Mouse (Mus musculus): ENCODE data around the gene Plekhg6.

The Plekhg6 gene

DNA sequence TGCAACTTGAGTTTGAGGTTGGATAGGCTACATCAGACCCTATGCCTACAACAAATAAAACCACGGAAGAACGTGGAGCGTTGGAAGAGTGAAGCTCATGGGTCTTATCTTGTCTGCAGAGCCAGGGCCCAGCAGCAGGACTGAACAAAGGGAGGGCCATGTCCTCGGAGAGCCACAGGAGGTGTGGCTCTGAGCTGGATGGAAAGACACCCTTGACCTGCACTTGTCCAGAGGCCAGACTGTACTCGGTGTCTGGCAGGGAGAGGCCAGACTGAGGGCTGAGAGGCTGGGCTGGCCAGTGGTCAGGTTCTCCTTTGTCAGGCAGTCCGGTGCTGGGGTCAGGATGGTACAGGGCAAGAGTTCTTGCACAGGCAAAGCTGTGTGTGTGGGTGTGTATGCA, 55.3 kb downstream of the Plekhg6 start:
- DNase-seq (ENCODE audit: low read depth, low spot score), result no peak

DNA sequence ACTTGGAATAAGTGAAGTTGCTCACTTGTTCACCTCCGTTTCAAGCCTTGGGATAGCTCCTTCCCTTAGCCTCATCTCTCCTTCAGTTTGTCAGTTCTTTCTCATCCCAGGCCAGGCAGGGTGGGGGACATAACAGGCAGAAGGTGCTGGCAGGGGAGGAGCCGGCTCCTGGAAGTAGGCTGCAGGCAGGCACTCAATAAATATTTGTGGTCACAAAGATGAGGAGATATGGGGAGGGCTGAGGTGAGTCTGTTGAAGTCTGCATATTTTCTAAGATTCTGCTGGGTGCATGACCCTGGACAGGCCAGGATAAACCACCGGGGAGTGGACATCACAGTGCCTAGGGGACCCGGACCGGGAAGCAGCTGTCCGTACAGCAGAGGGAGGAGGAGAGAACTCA, 57.0 kb downstream of the Plekhg6 start:
- DNase-seq (ENCODE audit: low read depth, low spot score), result no peak

DNA sequence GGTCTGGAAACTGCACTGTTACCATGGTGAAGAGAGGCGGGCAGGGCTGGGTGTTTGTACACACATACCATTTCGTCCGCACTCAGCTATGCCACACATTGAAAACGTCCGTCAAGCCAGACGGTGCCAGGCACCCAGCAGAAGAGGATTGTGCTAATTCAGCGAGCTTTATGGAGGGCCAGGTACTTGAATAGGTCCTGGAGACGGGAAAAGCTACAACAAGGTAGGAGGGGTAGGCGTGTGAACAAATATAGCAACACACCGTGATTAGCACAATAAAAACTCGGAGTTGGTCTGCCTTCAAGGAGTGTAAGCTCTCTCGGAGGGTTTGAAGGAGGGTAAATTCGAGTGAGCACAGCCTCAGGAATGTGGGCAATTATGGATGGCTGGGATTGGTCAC, 57.8 kb downstream of the Plekhg6 start:
- no peak for DNase-seq (ENCODE audit: low read depth, low spot score)

DNA sequence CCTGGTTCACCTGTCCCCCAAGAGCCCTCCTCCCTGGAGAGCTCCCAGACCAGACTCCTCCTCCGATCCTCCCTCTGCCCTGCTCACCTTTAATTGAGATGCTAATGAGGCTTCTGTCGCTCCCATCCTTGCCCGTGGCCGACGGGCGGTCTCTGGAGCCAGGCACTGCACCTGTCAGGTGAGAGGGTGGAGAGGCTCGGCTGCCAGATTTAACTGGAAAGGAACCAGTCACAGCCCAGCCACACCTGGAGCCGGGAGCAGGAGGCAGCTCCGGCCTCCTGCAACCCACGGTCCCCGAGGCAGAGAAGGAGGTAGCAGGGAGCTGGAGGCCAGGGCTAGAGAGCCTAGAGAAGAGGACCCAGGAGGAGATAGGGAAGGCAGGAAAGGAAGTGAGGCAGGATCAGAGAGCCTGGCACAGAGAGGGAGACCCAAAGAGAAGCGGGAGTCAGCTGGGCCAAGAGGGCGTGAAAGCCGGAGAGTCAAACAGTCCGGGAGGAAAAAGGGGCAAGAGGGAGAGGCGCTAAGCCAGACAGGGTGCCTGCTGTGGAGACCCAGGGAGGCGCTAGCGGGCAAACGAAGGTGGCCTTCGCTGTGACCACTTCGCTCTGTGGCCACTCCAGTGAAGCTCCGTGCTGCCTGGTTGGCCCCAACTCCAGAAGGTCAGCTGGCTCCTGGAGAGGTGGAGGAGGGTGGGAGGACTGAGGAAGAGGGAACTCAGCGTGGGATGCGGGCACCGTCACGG, 59.3 kb downstream of the Plekhg6 start:
- no peak for DNase-seq (ENCODE audit: low read depth, low spot score)

DNA sequence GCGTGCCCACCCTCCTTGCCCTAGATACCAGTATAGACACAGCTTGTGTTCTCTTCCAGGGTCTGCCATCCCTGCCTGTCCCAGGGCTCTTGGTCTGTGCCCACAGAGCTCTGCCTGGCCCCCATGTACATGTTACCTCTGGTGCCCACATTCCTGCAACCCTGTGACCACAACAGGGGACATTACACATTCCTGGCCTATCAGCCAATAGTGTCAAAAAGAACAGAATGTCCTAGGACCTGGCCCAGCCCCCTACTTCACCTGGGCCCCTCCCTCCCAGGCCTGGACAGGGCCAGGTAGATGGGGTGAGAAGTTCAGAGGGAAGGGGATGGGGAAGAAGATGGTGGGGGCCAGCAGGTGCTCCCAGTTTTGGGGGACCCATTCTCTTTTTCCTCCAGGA, 60.3 kb downstream of the Plekhg6 start, which contains the start of gene Scnn1a:
Gene Scnn1a, plus strand, starts transcription at position 337 of the 400 bp plus-strand sequence.
- no peak for DNase-seq (ENCODE audit: low read depth, low spot score)

DNA sequence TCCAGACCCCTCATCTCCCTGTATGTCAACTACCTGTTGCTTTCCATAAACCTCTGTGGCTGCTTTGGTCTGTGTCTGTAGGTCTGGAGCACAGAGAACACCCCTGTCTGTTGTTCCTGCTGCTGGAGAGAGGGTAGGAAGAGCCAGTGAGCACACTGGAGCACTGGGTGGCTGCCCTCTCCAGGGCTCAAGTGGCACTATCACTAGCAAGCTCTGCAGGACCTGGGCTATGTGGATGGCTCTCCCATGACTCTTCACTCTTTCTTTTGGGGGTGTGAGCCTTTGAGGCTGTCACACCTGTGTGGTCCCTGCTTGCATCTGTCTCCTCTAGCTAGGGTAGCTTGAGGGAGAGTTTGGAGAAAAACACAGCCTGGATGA, 60.7 kb downstream of the Plekhg6 start:
- no peak for DNase-seq (ENCODE audit: low read depth, low spot score)

DNA sequence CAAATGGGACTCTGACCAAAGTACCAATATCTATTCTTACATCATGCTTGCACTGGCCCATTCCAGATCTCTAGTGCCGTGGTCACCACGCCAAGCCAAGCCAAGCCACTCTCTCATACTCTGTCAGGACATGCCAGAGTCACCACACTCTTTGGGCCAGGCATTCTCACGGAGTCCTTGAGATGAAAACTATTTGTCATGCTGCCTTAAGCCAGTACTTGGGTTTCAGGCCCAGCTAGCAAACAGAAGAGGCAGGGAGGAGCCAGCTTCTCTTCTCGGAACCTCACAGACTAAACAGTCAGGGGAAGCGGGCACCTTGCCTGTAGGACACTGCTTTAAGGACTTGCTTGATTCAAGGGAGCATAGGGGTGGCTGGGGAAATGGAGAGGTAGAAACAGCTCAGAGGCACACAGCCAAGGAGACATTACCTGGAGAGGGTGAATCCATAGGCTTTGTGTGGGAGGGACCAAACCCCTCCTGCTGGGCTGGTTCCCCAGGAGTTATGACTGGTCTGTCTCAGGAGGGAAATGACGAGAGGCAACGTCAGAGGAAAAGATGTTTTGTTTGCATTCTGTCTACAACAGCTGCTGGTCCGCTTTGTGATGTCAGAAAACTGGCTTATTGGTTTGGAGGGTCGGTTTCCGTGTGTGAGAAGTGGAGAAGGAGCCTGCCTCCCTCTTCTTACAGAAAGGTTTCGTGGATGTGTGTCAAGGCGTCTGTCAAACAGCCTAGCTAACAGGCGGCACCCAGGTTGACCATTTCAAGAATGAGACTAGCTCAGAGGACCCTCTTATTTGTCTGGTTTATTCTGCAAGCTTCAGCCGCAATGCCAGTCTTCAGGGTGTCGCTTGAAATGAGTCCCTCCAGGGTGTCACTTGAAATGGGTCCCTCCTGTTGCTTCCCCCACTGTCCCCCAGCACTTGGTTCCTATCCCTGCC, 61.3 kb downstream of the Plekhg6 start:
- no peak for DNase-seq (ENCODE audit: low read depth, low spot score)

DNA sequence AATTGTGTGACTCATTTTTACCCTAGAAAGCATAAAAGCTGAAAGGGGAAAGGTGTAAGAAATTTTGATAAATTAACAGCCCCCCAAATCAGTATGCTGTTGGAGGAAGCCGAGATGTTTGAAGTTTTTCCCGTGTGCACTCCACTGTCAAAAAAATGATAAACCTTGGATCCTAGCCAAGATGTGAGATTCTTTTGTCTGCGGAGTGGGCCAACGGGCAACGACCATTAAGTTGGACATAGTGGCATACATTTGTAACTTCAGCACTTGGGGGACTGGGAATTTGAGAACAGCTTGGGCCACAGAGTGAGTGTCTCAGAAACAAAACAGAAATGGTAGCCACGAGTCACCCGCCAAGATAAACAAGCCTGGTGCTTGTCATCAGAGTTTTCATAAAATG, 63.5 kb downstream of the Plekhg6 start:
- DNase-seq (ENCODE audit: low read depth, low spot score), result no peak

DNA sequence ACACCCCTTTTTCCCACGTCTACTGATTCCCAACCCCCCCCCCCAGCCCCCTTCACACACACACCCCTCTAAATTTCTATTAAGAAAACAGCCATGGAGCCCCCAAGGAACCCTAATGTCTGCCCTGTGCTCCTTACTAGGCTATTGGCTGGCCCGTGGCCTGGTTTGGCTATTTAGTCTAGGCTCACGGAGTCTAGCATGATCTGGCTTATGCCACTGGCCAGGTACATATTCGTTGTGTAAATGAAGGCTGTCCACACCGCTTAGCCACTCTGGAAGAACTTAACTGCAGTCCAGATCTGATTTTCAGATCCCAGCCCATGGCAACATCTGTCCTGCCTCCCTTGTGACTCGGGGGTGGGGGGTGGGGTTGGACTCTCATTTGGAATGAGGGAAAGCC, 65.8 kb downstream of the Plekhg6 start:
- DNase-seq (ENCODE audit: low read depth, low spot score), result no peak

DNA sequence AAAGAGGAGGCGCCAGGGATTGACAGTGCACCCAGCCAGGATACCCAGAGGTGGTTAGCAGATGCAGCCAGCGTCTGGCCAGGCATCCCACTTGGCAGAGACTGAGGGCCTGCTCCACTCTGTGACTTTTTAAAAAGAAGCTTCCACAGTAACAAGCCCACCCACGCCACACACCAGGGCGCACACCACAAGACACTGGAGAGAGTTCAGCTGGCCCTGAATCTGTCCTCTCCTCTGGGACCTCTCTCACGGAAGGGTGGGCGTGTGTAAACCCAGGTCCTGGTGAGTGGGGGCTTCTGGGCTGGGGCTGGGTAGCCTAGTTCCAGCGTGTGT, 66.4 kb downstream of the Plekhg6 start:
- DNase-seq (ENCODE audit: low read depth, low spot score), result no peak

DNA sequence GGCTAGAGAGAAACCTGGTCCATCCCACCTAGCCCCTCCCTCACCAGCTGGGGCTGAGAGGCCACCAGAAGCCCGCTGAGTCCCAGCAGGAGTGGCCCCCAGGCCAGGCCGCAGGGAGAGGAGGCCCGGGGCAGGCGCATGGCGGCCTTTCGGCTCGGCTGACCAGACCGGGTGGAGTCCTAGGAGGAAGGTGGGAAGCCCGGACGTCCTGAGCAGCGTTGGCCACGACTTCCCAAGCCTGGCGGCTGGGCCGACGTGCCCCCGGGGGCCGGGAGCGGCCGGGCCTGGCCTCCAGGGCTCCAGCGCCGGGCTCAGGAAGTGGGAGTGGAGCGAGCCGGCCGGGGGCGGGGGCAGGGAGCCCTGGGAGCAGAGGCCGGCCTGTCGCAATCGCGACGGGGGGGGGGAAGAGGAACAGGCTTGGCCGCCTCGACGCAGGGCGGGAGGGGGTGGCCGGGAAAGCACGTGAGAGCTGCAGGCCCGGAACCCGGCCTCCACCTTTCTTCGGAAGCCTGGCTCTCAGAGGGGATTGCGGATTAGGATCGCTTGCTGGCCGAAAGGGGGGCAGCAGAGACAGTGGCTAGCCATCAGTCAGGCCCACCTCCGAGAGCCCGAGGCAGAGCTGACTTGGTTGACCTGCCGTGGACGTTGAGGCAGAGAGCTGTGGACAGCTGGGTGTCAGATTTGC, 66.9 kb downstream of the Plekhg6 start, which contains the start of gene Ltbr:
Gene Ltbr, minus strand, starts transcription at position 340 of the 685 bp plus-strand sequence.
- DNase-seq (ENCODE audit: low read depth, low spot score), result no peak

Measured in c-Kit-negative CD71-positive TER-119-positive erythroid progenitor cells, embryonic 14.5 days (primary cell).